Mouse (Mus musculus): ENCODE data around the gene Evx2. TPM values are rescaled to one million over a fixed set of nuclear protein-coding genes. Genes with fewer than 3 reads are reported as not detected.

Gene Evx2
- total RNA-seq, 2 experiments from 2014 or later: not detected

- no peak for ATAC-seq (replicated peaks; ENCODE audit: low FRiP score, poor library complexity, severe bottlenecking)
These were observed 10.4 kb upstream of the Evx2 start for GRCm38 (mm10) chr2:74669650-74670235.

- no peak for ATAC-seq (replicated peaks; ENCODE audit: low FRiP score, poor library complexity, severe bottlenecking)
These were observed 9.8 kb upstream of the Evx2 start for GRCm38 (mm10) chr2:74669230-74669578.

- ATAC-seq (replicated peaks; ENCODE audit: low FRiP score, poor library complexity, severe bottlenecking): no peak
These were observed 9.2 kb upstream of the Evx2 start for GRCm38 (mm10) chr2:74668370-74669229.

- no peak for ATAC-seq (replicated peaks; ENCODE audit: low FRiP score, poor library complexity, severe bottlenecking)
These were observed 8.5 kb upstream of the Evx2 start, which contains the start of gene Hoxd13 for GRCm38 (mm10) chr2:74667842-74668357. TSS of gene Hoxd13 (plus strand) at chr2:74668310.

GRCm38 (mm10) chr2:74667191-74667841 is 8.0 kb upstream of the Evx2 start:
- no peak for ATAC-seq (replicated peaks; ENCODE audit: low FRiP score, poor library complexity, severe bottlenecking)

GRCm38 (mm10) chr2:74666411-74666810 is 7.1 kb upstream of the Evx2 start:
- ATAC-seq (replicated peaks; ENCODE audit: low FRiP score, poor library complexity, severe bottlenecking): no peak

GRCm38 (mm10) chr2:74663291-74663925 is 4.1 kb upstream of the Evx2 start:
- ATAC-seq (replicated peaks; ENCODE audit: low FRiP score, poor library complexity, severe bottlenecking): no peak

GRCm38 (mm10) chr2:74661685-74662084 is 2.3 kb upstream of the Evx2 start:
- ATAC-seq (replicated peaks; ENCODE audit: low FRiP score, poor library complexity, severe bottlenecking): no peak

GRCm38 (mm10) chr2:74660421-74661375 is 1.3 kb upstream of the Evx2 start:
- ATAC-seq (replicated peaks; ENCODE audit: low FRiP score, poor library complexity, severe bottlenecking): no peak

- no peak for ATAC-seq (replicated peaks; ENCODE audit: low FRiP score, poor library complexity, severe bottlenecking)
These were observed 538 bp downstream of the Evx2 start for GRCm38 (mm10) chr2:74658667-74659371.

GRCm38 (mm10) chr2:74658024-74658666 is 1.2 kb downstream of the Evx2 start:
- ATAC-seq (replicated peaks; ENCODE audit: low FRiP score, poor library complexity, severe bottlenecking): no peak

GRCm38 (mm10) chr2:74657251-74658023 is 1.9 kb downstream of the Evx2 start:
- no peak for ATAC-seq (replicated peaks; ENCODE audit: low FRiP score, poor library complexity, severe bottlenecking)

- no peak for ATAC-seq (replicated peaks; ENCODE audit: low FRiP score, poor library complexity, severe bottlenecking)
These were observed 2.7 kb downstream of the Evx2 start for GRCm38 (mm10) chr2:74656632-74657021.

GRCm38 (mm10) chr2:74655821-74656631 is 3.3 kb downstream of the Evx2 start:
- no peak for ATAC-seq (replicated peaks; ENCODE audit: low FRiP score, poor library complexity, severe bottlenecking)

- no peak for ATAC-seq (replicated peaks; ENCODE audit: low FRiP score, poor library complexity, severe bottlenecking)
These were observed 4.0 kb downstream of the Evx2 start for GRCm38 (mm10) chr2:74655420-74655781.

GRCm38 (mm10) chr2:74654743-74655419 is 4.5 kb downstream of the Evx2 start:
- no peak for ATAC-seq (replicated peaks; ENCODE audit: low FRiP score, poor library complexity, severe bottlenecking)

Measured in erythroblast, adult 5-6 weeks (primary cell).